Mouse (Mus musculus) liver, postnatal 0 days (tissue): ENCODE results near the gene Tacstd2. TPM values are rescaled to one million over a fixed set of nuclear protein-coding genes. Genes with fewer than 3 reads are reported as not detected.

ENCODE experiments used
- ATAC-seq: fragments of 200-750 bp; cut with Nextera tagmentation; 2 replicates; pipeline ENCODE4 v1.8.0; 2017; ENCODE audit warnings: mild to moderate bottlenecking, moderate library complexity
- DNase-seq: peaks from one replicate; pipeline ENCODE4 v3.0.0-alpha.2; 2016
- H3K27ac ChIP-seq: fragments of 300-500 bp; sonication (generic); 2 replicates; pipeline ENCODE4 v1.5.1; 2014; ENCODE audit warnings: antibody characterized with exemption, moderate library complexity, mild to moderate bottlenecking, low read depth
- H3K27me3 ChIP-seq: fragments of 300-500 bp; sonication (generic); 2 replicates; pipeline ENCODE4 v1.6.1; 2014; ENCODE audit warnings: low read length, control low read depth, mixed read lengths; ENCODE audit not compliant: insufficient read depth
- H3K36me3 ChIP-seq: fragments of 300-500 bp; sonication (generic); replicated peaks from 2 replicates; pipeline ENCODE4 v1.6.1; 2014; ENCODE audit warnings: mild to moderate bottlenecking, control low read depth, low read length, moderate library complexity, mixed read lengths; ENCODE audit not compliant: insufficient read depth
- H3K4me1 ChIP-seq: fragments of 300-500 bp; sonication (generic); 2 replicates; pipeline ENCODE4 v1.6.1; 2014; ENCODE audit warnings: antibody characterized with exemption, mild to moderate bottlenecking, control low read depth; ENCODE audit not compliant: insufficient read depth
- H3K4me2 ChIP-seq: fragments of 300-500 bp; sonication (generic); 2 replicates; pipeline ENCODE4 v1.6.1; 2014; ENCODE audit warnings: low read depth, mild to moderate bottlenecking, low read length, moderate library complexity, mixed read lengths
- H3K4me3 ChIP-seq: fragments of 300-500 bp; sonication (generic); 2 replicates; pipeline ENCODE4 v1.5.1; 2014; ENCODE audit warnings: low read depth, low read length
- H3K9ac ChIP-seq: fragments of 300-500 bp; sonication (generic); replicated peaks from 2 replicates; pipeline ENCODE4 v1.6.1; 2014; ENCODE audit warnings: mild to moderate bottlenecking, moderate library complexity
- H3K9me3 ChIP-seq: fragments of 300-500 bp; sonication (generic); 2 replicates; pipeline ENCODE4 v1.6.1; 2016; ENCODE audit warnings: mild to moderate bottlenecking, control low read depth, low read length, mixed read lengths
- CTCF ChIP-seq: sonication (generic); IDR thresholded peaks from 2 replicates; pipeline ENCODE4 v1.5.1; 2016; ENCODE audit warnings: antibody characterized with exemption, low read depth
- EP300 ChIP-seq: IDR thresholded peaks from 2 replicates; pipeline ENCODE4 v1.6.1; 2016; ENCODE audit warnings: antibody characterized with exemption, low read depth, mild to moderate bottlenecking
- WGBS: fragments of 180-500 bp; shearing (Covaris S2); extraction: QIAGEN DNeasy Blood & Tissue Kit; methylation state at CpG from one replicate; pipeline ENCODE4 v1.1.7; 2014; ENCODE audit not compliant: insufficient replicate concordance; 5-methylcytosine and 5-hydroxymethylcytosine counted together
- polyA plus RNA-seq: library from polyadenylated mRNA; unstranded; fragments of >200 nt; fragmentation: Nextera tagmentation; extraction: Ambion mirVana; gene quantifications from 2 replicates; pipeline ENCODE4 v1.2.1, GENCODE M21; 2015

The Tacstd2 gene
- polyA plus RNA-seq, 1 experiment from 2014 or later, result 0.67 TPM

GRCm38 (mm10) chr6:67491755-67492154, 43.8 kb downstream of the Tacstd2 start, which contains the start of gene Il23r:
Il23r (minus strand) TSS chr6:67491855.
- 59% methylated on average over 2 of the region's 2 CpGs for WGBS
- Histone ChIP-seq H3K27me3 (no peaks in the 10 kb centered on the region), H3K4me3 (no peak within 1 kb of the TSS), H3K27ac (no peak within 1 kb of the TSS), H3K4me2 (no peak within 1 kb of the TSS), H3K36me3 (no peaks in the 10 kb centered on the region), H3K4me1 (no peaks in the 10 kb centered on the region), H3K9ac (no peak within 1 kb of the TSS), H3K9me3 (no peaks in the 10 kb centered on the region)
- ATAC-seq (no peak), DNase-seq (no peak)
- no peak for TF ChIP-seq EP300
- no peak for TF ChIP-seq CTCF

Other genes starting within 250 kb of the Tacstd2 start
- gene Il12rb2, start 159.6 kb downstream of the Tacstd2 start, polyA plus RNA-seq, result 0.05 and 0.06 TPM in 2 replicates
- gene Il23r, start 43.9 kb downstream of the Tacstd2 start, polyA plus RNA-seq, result not detected in 2 replicates